Mouse (Mus musculus): Measurements from ENCODE around the gene Adgrd1.

GRCm38 (mm10) chr5:129073404-129073803 is 23.1 kb upstream of the Adgrd1 start:
- no peak for TF ChIP-seq CTCF (IDR thresholded peaks at IDR 0.05; ENCODE audit: borderline replicate concordance, control insufficient read depth, extremely low read depth, insufficient read depth, low read length, poor library complexity)
- no peak for TF ChIP-seq POLR2A (IDR thresholded peaks at IDR 0.05; ENCODE audit: control insufficient read depth, extremely low read depth, insufficient read depth, low read length, poor library complexity)
